Mouse (Mus musculus) layer of hippocampus, adult 8-10 months (tissue): ENCODE measurements around the gene Arl16. TPM values are rescaled to one million over a fixed set of nuclear protein-coding genes. Genes with fewer than 3 reads are reported as not detected.
"Not testable (repeated sequence)": the region's sequence is repeated elsewhere in the genome, so short reads cannot be mapped to it uniquely, and the experiment has no call there.

Experiments used
- DNase-seq, 2 experiments: peaks; one replicate each; pipeline ENCODE4 v3.0.0; 2022; ENCODE audit warnings: low spot score in 2 of 2
- total RNA-seq, 4 experiments: library from RNA; stranded (reverse); gene quantifications; 2 replicates each; pipeline ENCODE4 v1.2.4; 2022

Gene Arl16
- 10 to 100 TPM; 46.9 to 50.6 (median 50.3) TPM for total RNA-seq

DNA sequence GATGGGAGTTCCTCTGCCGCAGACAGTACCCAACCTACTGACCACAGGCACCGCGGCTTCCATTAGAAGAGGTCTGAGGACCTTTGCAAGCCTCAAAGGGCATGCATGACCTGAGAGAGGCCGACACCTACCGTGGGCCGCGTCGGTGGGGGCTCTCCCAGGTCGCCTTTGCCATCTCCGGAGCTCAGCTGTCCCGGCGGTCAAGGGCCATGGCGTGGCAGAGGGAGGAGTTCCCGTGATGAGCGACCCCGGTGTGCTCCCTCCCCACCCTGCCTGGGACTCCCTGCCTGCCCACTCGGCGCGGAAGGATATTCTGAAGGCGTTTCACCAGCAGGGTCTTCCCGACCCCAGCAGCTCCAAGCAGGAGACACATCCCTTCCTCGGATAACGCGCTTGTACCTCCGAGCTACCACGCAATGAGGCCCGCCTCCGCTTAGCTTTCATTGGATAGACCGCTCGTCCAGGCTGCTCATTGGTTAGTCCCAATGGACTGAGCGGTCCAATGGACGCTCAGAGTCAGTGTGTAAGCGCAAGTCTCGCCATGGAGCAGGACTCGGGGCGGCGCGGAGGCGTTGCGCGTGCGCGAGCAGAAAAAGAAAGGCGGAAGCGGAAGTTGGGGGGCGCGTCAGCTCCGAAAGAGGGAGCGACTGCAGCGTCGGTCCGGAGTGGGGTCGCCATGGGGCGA, at the start of gene Arl16:
Arl16 (minus strand) TSS at position 557 of the 685 bp plus-strand sequence.
- peak; percentile 92 to 95 for DNase-seq

GRCm38 (mm10) chr11:120517147-120517546, 49.7 kb upstream of the Arl16 start:
- no peak for DNase-seq

DNA sequence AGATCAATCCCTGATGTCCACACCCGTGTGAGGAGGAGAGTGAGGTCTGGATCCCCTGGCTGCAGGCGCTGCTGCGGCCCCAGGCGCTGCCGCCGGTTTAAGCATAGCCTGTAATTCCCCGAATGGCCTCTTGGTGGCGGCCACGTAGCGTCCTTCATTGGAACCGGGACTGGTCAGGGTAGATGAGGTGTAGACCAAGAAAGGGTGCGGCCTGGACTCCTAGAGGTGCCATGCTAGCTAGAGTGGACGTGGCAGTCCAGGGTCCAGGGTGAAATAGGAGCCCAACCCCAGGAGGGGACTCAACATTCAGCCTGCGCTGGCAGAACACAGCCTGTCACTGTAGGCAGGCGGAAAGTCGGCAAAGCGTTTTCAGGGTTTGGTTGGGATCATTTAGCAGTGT, 48.2 kb upstream of the Arl16 start:
- peak; percentile 55 to 88 for DNase-seq

GRCm38 (mm10) chr11:120514262-120514661, 46.9 kb upstream of the Arl16 start:
- DNase-seq: not testable (repeated sequence)

DNA sequence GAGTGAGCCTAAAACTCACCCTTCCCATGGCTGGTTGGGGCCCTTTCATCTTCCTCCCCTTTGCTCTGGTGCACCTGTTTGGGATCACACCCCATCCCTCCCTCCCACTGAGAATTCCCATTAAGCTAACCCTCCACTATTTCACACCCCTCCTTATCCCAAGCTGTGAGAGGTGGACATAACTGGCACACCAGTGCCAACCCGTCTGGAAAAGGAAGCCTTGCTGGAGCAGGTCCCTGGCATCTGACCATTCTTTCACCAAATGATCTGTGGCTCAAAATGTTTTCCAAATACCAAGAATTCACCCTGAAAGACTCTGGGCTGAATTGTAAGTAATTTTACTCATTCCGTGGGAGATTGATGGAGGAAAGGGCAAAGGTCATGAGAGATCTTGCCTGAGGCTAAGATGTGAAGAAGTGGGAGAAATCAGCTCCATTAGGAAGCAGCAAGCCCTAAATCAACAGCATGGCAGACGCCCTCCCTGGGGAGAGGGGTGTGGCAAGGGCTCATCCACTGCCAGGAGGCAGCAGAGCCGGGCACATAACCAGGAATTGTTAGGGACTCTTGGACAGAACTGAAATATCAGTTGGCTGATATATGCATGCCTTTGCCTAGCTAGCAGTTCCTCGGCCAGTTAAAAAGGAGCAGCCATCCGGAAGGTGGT, 45.5 kb upstream of the Arl16 start:
- DNase-seq: no peak

- no peak for DNase-seq
Measured at GRCm38 (mm10) chr11:120510375-120511030, 43.1 kb upstream of the Arl16 start.

- no peak for DNase-seq
Measured at GRCm38 (mm10) chr11:120509940-120510339, 42.5 kb upstream of the Arl16 start.

GRCm38 (mm10) chr11:120508290-120508870, 41.0 kb upstream of the Arl16 start:
- no peak for DNase-seq

DNA sequence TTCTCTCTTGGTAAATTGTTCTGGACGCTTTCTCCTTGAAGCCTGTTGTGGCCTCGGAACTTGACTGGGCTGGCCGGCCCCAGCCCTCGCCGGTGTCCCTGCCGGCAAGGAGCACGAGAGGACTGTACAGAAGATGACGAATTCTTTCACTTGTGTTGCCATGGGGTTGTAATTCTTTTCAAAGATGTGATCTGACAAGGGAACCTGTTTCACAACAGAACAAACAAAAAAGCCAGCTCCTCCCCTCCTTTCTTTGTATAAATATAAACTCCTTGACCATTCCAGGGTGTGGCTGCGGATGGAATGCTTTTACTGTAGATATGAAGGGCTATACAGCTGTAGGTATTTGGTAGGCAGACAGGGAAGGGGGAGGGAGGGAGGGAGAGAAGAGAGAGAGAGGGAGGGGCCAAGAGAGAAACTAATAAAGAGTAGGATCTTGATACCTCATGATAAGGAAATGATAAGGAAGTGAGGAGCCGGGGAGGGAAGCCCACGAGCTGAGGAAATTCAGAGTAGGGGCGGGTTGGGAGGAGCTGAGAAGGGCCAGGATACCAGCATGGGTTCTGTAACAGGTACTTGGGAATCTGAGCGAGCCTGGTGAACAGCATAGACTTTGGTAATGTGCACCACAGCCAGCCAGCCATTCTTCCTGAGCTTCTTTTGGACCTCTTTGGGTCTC, 40.3 kb upstream of the Arl16 start:
- no peak for DNase-seq

DNA sequence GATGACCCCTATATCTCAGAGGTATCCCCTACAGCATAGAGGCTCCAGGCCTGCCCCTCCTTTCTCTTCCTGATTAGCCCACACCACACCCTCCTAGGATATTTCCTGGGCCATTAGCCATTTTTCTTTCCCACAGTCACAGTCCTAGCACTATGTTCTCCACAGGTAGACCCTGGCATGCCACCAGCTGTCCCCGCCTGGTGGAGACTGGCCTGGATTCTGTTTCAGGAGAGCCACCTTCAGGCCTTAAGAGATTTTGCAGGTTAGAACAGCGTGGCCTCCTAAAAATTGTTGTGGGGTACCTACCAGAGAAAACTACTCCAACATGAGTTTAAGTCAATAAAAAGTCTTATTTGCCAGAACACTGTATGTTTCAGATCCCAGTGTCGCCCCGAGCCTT, 39.5 kb upstream of the Arl16 start:
- no peak for DNase-seq

- no peak for DNase-seq
Measured at GRCm38 (mm10) chr11:120505661-120506060, 38.3 kb upstream of the Arl16 start.

GRCm38 (mm10) chr11:120501701-120502100, 34.3 kb upstream of the Arl16 start:
- DNase-seq: no peak

DNA sequence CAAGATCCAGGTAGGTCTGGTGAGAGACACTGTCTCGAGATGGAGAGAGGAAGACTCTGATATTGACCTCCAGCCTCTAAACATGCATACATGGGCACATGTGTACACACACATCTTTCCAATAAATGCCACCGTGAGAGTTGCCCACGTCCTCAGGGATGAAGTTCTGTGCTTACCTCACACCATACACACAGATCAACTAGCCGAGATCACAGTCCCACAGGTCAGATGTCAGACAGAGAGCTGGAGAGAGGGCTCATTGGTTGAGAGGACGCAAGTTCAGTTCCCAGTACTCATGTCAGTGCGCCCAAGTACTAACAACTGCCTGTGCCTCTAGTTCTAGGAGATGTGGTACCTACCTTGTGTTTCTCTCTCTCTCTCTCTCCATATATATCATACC, 33.6 kb upstream of the Arl16 start:
- no peak for DNase-seq

GRCm38 (mm10) chr11:120500357-120500756, 33.0 kb upstream of the Arl16 start:
- no peak for DNase-seq

DNA sequence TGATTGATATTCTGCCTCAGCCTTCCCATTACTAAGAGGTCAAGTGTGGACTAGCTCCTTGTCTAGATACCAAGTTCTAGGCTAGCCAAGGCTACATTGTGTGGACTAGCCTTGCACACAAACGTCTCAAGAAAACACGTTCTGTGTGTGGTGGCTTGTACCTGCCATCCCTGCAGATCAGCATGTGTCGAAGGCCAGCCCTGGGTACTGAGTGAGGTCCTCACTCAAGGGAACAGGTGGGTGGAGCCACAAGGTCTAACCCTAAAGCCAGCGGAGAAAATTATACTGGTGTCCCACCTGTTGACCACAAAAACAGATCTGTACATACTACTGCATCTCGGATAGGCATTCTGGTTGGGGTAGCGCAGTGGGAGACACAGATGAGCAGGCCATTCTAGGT, 32.5 kb upstream of the Arl16 start:
- DNase-seq: no peak

GRCm38 (mm10) chr11:120498891-120499290, 31.5 kb upstream of the Arl16 start:
- no peak for DNase-seq

DNA sequence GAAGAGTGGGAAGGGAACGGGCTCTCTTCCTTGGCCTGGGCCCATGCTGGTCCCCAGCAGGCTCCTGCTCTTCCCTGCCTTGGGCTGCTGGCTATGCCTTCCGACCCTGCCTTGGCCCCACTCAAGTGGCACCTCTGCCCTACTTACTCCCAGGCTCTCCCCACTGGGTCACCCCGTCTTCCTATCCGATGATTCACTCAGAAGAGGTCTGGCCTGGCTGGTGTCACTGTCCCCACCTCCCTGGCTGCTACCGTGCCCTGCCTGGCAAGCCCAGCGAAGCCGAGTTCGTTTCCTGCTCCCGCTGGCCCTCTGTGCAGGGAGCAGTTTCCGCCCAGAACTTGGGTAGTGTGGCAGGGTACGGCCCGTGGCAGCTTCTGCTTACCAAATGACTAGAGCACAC, 30.8 kb upstream of the Arl16 start:
- DNase-seq: no peak

- no peak for DNase-seq
Measured at GRCm38 (mm10) chr11:120497436-120497835, 30.0 kb upstream of the Arl16 start.

GRCm38 (mm10) chr11:120493911-120494310, 26.5 kb upstream of the Arl16 start:
- no peak for DNase-seq

- no peak for DNase-seq
Measured at GRCm38 (mm10) chr11:120493351-120493750, 25.9 kb upstream of the Arl16 start.

DNA sequence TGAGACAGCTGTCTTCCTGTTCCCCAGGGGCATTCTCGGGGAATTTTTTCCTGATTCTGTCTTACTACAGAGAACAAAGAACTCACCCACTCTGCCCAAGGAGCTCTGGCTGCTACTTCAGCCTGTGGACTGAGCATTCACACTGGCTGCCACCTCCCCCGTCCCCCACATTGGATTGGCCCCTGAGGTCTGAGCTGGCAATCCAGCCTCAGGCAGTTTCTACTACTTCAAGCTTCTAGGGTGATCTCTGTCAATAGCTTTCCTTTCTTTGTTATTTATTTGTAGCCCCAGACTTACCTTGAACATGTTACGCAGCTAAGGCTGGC, 25.4 kb upstream of the Arl16 start:
- no peak for DNase-seq
